Mouse (Mus musculus) central nervous system, embryonic 11.5 days (tissue): ENCODE measurements around the gene Pex6. TPM values are rescaled to one million over a fixed set of nuclear protein-coding genes. Genes with fewer than 3 reads are reported as not detected.

Experiments
- polyA plus RNA-seq: library from polyadenylated mRNA; depleted of rRNA; stranded (reverse); fragments of >200 nt; gene quantifications from 2 replicates; pipeline ENCODE4 v1.2.3, GENCODE M21; 2012; rRNA removed

Gene Pex6
- polyA plus RNA-seq, result 33.4 and 35.8 TPM in 2 replicates

GRCm38 (mm10) chr17:46710959-46711597 is at the start of gene Pex6:
TSS of gene Pex6 (plus strand) at chr17:46711463.

GRCm38 (mm10) chr17:46673850-46674529 is 37.3 kb upstream of the Pex6 start, which contains the start of gene Rrp36:
TSS of gene Rrp36 (minus strand) at chr17:46674352.

GRCm38 (mm10) chr17:46678416-46678815 is 32.8 kb upstream of the Pex6 start, which contains the start of gene Mea1:
TSS of gene Mea1 (plus strand) at chr17:46678793.

GRCm38 (mm10) chr17:46680760-46681373 is 30.4 kb upstream of the Pex6 start, which contains the start of gene Klhdc3:
TSS of gene Klhdc3 (minus strand) at chr17:46680914.

GRCm38 (mm10) chr17:46704887-46705835 is 6.1 kb upstream of the Pex6 start, which contains the start of gene Ppp2r5d:
TSS of gene Ppp2r5d (minus strand) at chr17:46705111.

GRCm38 (mm10) chr17:46728904-46729318 is 17.6 kb downstream of the Pex6 start, which contains the start of gene Gnmt:
TSS of gene Gnmt (minus strand) at chr17:46729168.

GRCm38 (mm10) chr17:46751794-46752556 is 40.7 kb downstream of the Pex6 start, which contains the start of gene Cnpy3:
TSS of gene Cnpy3 (minus strand) at chr17:46752214.

GRCm38 (mm10) chr17:46763544-46763943 is 52.3 kb downstream of the Pex6 start, which contains the start of gene Ptcra:
TSS of gene Ptcra (minus strand) at chr17:46763712.

GRCm38 (mm10) chr17:46772404-46773277 is 61.4 kb downstream of the Pex6 start, which contains the start of gene 2310039H08Rik:
TSS of gene 2310039H08Rik (plus strand) at chr17:46772635.

Other genes with a start within 250 kb of the Pex6 start
- 8.5 and 13.5 TPM in 2 replicates for gene Ttbk1, start 223.8 kb upstream of the Pex6 start, polyA plus RNA-seq
- 48.0 and 86.4 TPM in 2 replicates for gene Dnph1, start 214.8 kb upstream of the Pex6 start, polyA plus RNA-seq
- gene Cul9, start 165.1 kb upstream of the Pex6 start, polyA plus RNA-seq, result 16.7 and 24.6 TPM in 2 replicates
- gene Srf, start 155.3 kb upstream of the Pex6 start, polyA plus RNA-seq, result 34.7 and 64.2 TPM in 2 replicates
- 40.7 and 60.1 TPM in 2 replicates for gene Ptk7, start 82.0 kb upstream of the Pex6 start, polyA plus RNA-seq
- gene Klc4, start 65.4 kb upstream of the Pex6 start, polyA plus RNA-seq, result 25.8 and 35.8 TPM in 2 replicates
- 63.5 and 65.5 TPM in 2 replicates for gene Mrpl2, start 65.2 kb upstream of the Pex6 start, polyA plus RNA-seq
- 89.0 and 89.5 TPM in 2 replicates for gene Cul7, start 61.1 kb upstream of the Pex6 start, polyA plus RNA-seq
- gene Rrp36, start 37.1 kb upstream of the Pex6 start, polyA plus RNA-seq, result 43.1 and 50.9 TPM in 2 replicates
- 117 and 118 TPM in 2 replicates for gene Mea1, start 32.7 kb upstream of the Pex6 start, polyA plus RNA-seq
- gene Klhdc3, start 30.5 kb upstream of the Pex6 start, polyA plus RNA-seq, result 94.0 and 115 TPM in 2 replicates
- 106 and 117 TPM in 2 replicates for gene Ppp2r5d, start 6.4 kb upstream of the Pex6 start, polyA plus RNA-seq
- 0.88 and 1.5 TPM in 2 replicates for gene Gnmt, start 17.7 kb downstream of the Pex6 start, polyA plus RNA-seq
- gene Cnpy3, start 40.8 kb downstream of the Pex6 start, polyA plus RNA-seq, result 45.3 and 56.8 TPM in 2 replicates
- 0.16 and 0.22 TPM in 2 replicates for gene Ptcra, start 52.2 kb downstream of the Pex6 start, polyA plus RNA-seq
- 39.4 and 41.2 TPM in 2 replicates for gene 2310039H08Rik, start 61.2 kb downstream of the Pex6 start, polyA plus RNA-seq
- 145 and 156 TPM in 2 replicates for gene Rpl7l1, start 71.2 kb downstream of the Pex6 start, polyA plus RNA-seq
- gene Bicral, start 147.0 kb downstream of the Pex6 start, polyA plus RNA-seq, result 7.2 and 11.8 TPM in 2 replicates
- 31.5 and 56.9 TPM in 2 replicates for gene Tbcc, start 179.2 kb downstream of the Pex6 start, polyA plus RNA-seq
- not detected in 2 replicates for gene Prph2, start 199.0 kb downstream of the Pex6 start, polyA plus RNA-seq